Mouse (Mus musculus): ENCODE measurements around the gene Nqo1. TPM values are rescaled to one million over a fixed set of nuclear protein-coding genes. Genes with fewer than 3 reads are reported as not detected.

The Nqo1 gene
- total and polyA plus RNA-seq, 2 experiments from 2014 or later = 14.1 to 22.1 TPM

- WGBS = 56% methylated on average over 2 of the region's 2 CpGs
- Histone ChIP-seq H3K36me3 (ENCODE audit: insufficient read depth, low read length) (0 out of 2 replicates have a peak, but pooled peaks cover 3% of the 10 kb centered on the region), H3K9ac (replicated peaks; ENCODE audit: low read length) (no peak overlapping the region), H3K4me1 (ENCODE audit: insufficient read depth, low read length) (peaks cover 4% of the 10 kb centered on the region; the same call in 1 of the 2 replicates), H3K9me3 (ENCODE audit: low read length) (no peaks in the 10 kb centered on the region), H3K27me3 (ENCODE audit: insufficient read depth, low read length) (no peaks in the 10 kb centered on the region), H3K4me2 (ENCODE audit: low read depth, low read length) (no peak overlapping the region), H3K27ac (no peak overlapping the region), H3K4me3 (ENCODE audit: low read length) (no peak overlapping the region)
- no peak for DNase-seq (ENCODE audit: low spot score)
- ATAC-seq = no peak
- TF ChIP-seq CTCF (IDR thresholded peaks at IDR 0.05; ENCODE audit: low read depth) = no peak
Measured at GRCm38 (mm10) chr8:107385063-107385462, 17.9 kb downstream of the Nqo1 start.

- no peaks in the 10 kb centered on the region for H3K9me3 ChIP-seq (ENCODE audit: low read length)
- peaks cover under 1% of the 10 kb centered on the region; the same call in 1 of the 2 replicates for H3K4me1 ChIP-seq (ENCODE audit: insufficient read depth, low read length)
- no peak overlapping the region for H3K4me2 ChIP-seq (ENCODE audit: low read depth, low read length)
- H3K27me3 ChIP-seq (ENCODE audit: insufficient read depth, low read length) = no peaks in the 10 kb centered on the region
- H3K36me3 ChIP-seq (ENCODE audit: insufficient read depth, low read length) = 0 out of 2 replicates have a peak, but pooled peaks cover 4% of the 10 kb centered on the region
- 59% methylated on average over 5 of the region's 5 CpGs for WGBS
- DNase-seq (ENCODE audit: low spot score) = no peak
- ATAC-seq = no peak
- TF ChIP-seq CTCF (IDR thresholded peaks at IDR 0.05; ENCODE audit: low read depth) = no peak
- no peak overlapping the region for H3K27ac ChIP-seq
- no peak overlapping the region for H3K9ac ChIP-seq (replicated peaks; ENCODE audit: low read length)
- H3K4me3 ChIP-seq (ENCODE audit: low read length) = no peak overlapping the region
Measured at GRCm38 (mm10) chr8:107384651-107385050, 18.4 kb downstream of the Nqo1 start.

GRCm38 (mm10) chr8:107382898-107383297 lies 20.1 kb downstream of the Nqo1 start:
- no peak for TF ChIP-seq CTCF (IDR thresholded peaks at IDR 0.05; ENCODE audit: low read depth)
- Histone ChIP-seq H3K27ac (no peak overlapping the region), H3K9me3 (ENCODE audit: low read length) (no peaks in the 10 kb centered on the region), H3K4me2 (ENCODE audit: low read depth, low read length) (no peak overlapping the region), H3K4me3 (ENCODE audit: low read length) (no peak overlapping the region), H3K4me1 (ENCODE audit: insufficient read depth, low read length) (no peaks in the 10 kb centered on the region), H3K27me3 (ENCODE audit: insufficient read depth, low read length) (no peaks in the 10 kb centered on the region), H3K36me3 (ENCODE audit: insufficient read depth, low read length) (peaks cover 7% of the 10 kb centered on the region; the same call in 1 of the 2 replicates), H3K9ac (replicated peaks; ENCODE audit: low read length) (no peak overlapping the region)
- ATAC-seq (no peak), DNase-seq (ENCODE audit: low spot score) (no peak)
- 84% methylated on average over 4 of the region's 4 CpGs for WGBS

GRCm38 (mm10) chr8:107381666-107382065 lies 21.3 kb downstream of the Nqo1 start:
- no peak for ATAC-seq
- no peak overlapping the region for H3K27ac ChIP-seq
- H3K9ac ChIP-seq (replicated peaks; ENCODE audit: low read length) = no peak overlapping the region
- no peak overlapping the region for H3K4me2 ChIP-seq (ENCODE audit: low read depth, low read length)
- H3K4me3 ChIP-seq (ENCODE audit: low read length) = no peak overlapping the region
- no peak for TF ChIP-seq CTCF (IDR thresholded peaks at IDR 0.05; ENCODE audit: low read depth)
- peaks cover 7% of the 10 kb centered on the region; the same call in 1 of the 2 replicates for H3K36me3 ChIP-seq (ENCODE audit: insufficient read depth, low read length)
- H3K27me3 ChIP-seq (ENCODE audit: insufficient read depth, low read length) = no peaks in the 10 kb centered on the region
- no peaks in the 10 kb centered on the region for H3K4me1 ChIP-seq (ENCODE audit: insufficient read depth, low read length)
- DNase-seq (ENCODE audit: low spot score) = no peak
- WGBS = 92% methylated on average over 4 of the region's 4 CpGs
- H3K9me3 ChIP-seq (ENCODE audit: low read length) = no peaks in the 10 kb centered on the region

- H3K4me1 ChIP-seq (ENCODE audit: insufficient read depth, low read length) = no peaks in the 10 kb centered on the region
- no peak overlapping the region for H3K27ac ChIP-seq
- DNase-seq (ENCODE audit: low spot score) (no peak), ATAC-seq (no peak)
- no peak for TF ChIP-seq CTCF (IDR thresholded peaks at IDR 0.05; ENCODE audit: low read depth)
- WGBS = 94% methylated on average over 8 of the region's 8 CpGs
- H3K9me3 ChIP-seq (ENCODE audit: low read length) = no peaks in the 10 kb centered on the region
- no peaks in the 10 kb centered on the region for H3K27me3 ChIP-seq (ENCODE audit: insufficient read depth, low read length)
- peaks cover 7% of the 10 kb centered on the region; the same call in 1 of the 2 replicates for H3K36me3 ChIP-seq (ENCODE audit: insufficient read depth, low read length)
- no peak overlapping the region for H3K4me2 ChIP-seq (ENCODE audit: low read depth, low read length)
- H3K9ac ChIP-seq (replicated peaks; ENCODE audit: low read length) = no peak overlapping the region
- H3K4me3 ChIP-seq (ENCODE audit: low read length) = no peak overlapping the region
Measured at GRCm38 (mm10) chr8:107380734-107381133, 22.3 kb downstream of the Nqo1 start.

- no peaks in the 10 kb centered on the region for H3K4me1 ChIP-seq (ENCODE audit: insufficient read depth, low read length)
- no peak overlapping the region for H3K4me2 ChIP-seq (ENCODE audit: low read depth, low read length)
- DNase-seq (ENCODE audit: low spot score) = no peak
- H3K27me3 ChIP-seq (ENCODE audit: insufficient read depth, low read length) = no peaks in the 10 kb centered on the region
- no peaks in the 10 kb centered on the region for H3K9me3 ChIP-seq (ENCODE audit: low read length)
- H3K4me3 ChIP-seq (ENCODE audit: low read length) = no peak overlapping the region
- H3K27ac ChIP-seq = no peak overlapping the region
- H3K36me3 ChIP-seq (ENCODE audit: insufficient read depth, low read length) = peaks cover 7% of the 10 kb centered on the region; the same call in 1 of the 2 replicates
- 90% methylated on average over 3 of the region's 3 CpGs for WGBS
- H3K9ac ChIP-seq (replicated peaks; ENCODE audit: low read length) = no peak overlapping the region
- no peak for ATAC-seq
- TF ChIP-seq CTCF (IDR thresholded peaks at IDR 0.05; ENCODE audit: low read depth) = no peak
Measured at GRCm38 (mm10) chr8:107377346-107377745, 25.7 kb downstream of the Nqo1 start.

- Histone ChIP-seq H3K27me3 (ENCODE audit: insufficient read depth, low read length) (no peaks in the 10 kb centered on the region), H3K27ac (no peak overlapping the region), H3K4me3 (ENCODE audit: low read length) (no peak overlapping the region), H3K4me2 (ENCODE audit: low read depth, low read length) (no peak overlapping the region), H3K9ac (replicated peaks; ENCODE audit: low read length) (no peak overlapping the region), H3K4me1 (ENCODE audit: insufficient read depth, low read length) (no peaks in the 10 kb centered on the region), H3K9me3 (ENCODE audit: low read length) (no peaks in the 10 kb centered on the region), H3K36me3 (ENCODE audit: insufficient read depth, low read length) (peaks cover 33% of the 10 kb centered on the region)
- no peak for ATAC-seq
- DNase-seq (ENCODE audit: low spot score) = no peak
- TF ChIP-seq CTCF (IDR thresholded peaks at IDR 0.05; ENCODE audit: low read depth) = no peak
- 91% methylated on average over 4 of the region's 4 CpGs for WGBS
Measured at GRCm38 (mm10) chr8:107370311-107370710, 32.7 kb downstream of the Nqo1 start.

Other genes with a start within 250 kb of the Nqo1 start
- 22.8 and 23.5 TPM in 2 replicates for gene Nfat5, start 109.7 kb downstream of the Nqo1 start, total RNA-seq (2014; rRNA removed)
- gene Nfat5, start 109.7 kb downstream of the Nqo1 start, polyA plus RNA-seq (2015; fragmentation: Nextera tagmentation; extraction: Ambion mirVana) = 6.9 and 7.0 TPM in 2 replicates
- gene Nob1, start 21.8 kb upstream of the Nqo1 start, total RNA-seq (2014; rRNA removed) = 14.7 and 24.9 TPM in 2 replicates
- 48.9 and 49.5 TPM in 2 replicates for gene Nob1, start 21.8 kb upstream of the Nqo1 start, polyA plus RNA-seq (2015; fragmentation: Nextera tagmentation; extraction: Ambion mirVana)
- 36.2 and 41.9 TPM in 2 replicates for gene Wwp2, start 33.2 kb upstream of the Nqo1 start, total RNA-seq (2014; rRNA removed)
- 32.7 and 33.0 TPM in 2 replicates for gene Wwp2, start 33.2 kb upstream of the Nqo1 start, polyA plus RNA-seq (2015; fragmentation: Nextera tagmentation; extraction: Ambion mirVana)
- gene Psmd7, start 185.3 kb upstream of the Nqo1 start, total RNA-seq (2014; rRNA removed) = 21.7 and 34.4 TPM in 2 replicates
- 253 and 257 TPM in 2 replicates for gene Psmd7, start 185.3 kb upstream of the Nqo1 start, polyA plus RNA-seq (2015; fragmentation: Nextera tagmentation; extraction: Ambion mirVana)

Data from hindbrain, postnatal 0 days (tissue).